Mouse (Mus musculus): ENCODE results near the gene Disp2. TPM values are rescaled to one million over a fixed set of nuclear protein-coding genes. Genes with fewer than 3 reads are reported as not detected.

Gene Disp2
- total and polyA plus RNA-seq, 3 experiments, result 0.15 to 0.43 TPM; not detected in 1

DNA sequence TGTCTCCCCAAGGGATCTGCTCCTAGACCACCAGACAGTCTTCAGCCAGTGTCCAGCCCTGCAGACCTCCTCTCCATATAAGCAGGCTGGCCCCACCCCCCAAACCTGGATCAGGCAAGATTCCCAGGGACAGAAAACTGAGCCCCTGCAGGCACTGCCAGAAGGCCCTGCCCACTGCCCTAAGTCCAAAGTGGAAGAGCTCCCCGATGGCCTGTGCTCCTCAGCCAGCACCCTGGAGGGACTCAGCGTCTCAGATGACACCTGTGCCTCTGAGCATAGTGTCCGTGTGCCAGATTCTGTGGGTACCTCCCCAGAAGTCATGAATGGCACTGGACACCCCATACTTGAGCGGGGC is 12.7 kb downstream of the Disp2 start:
- Histone ChIP-seq H3K9ac (ENCODE audit: control insufficient read depth, low read depth, low read length, poor library complexity, severe bottlenecking) (no peak overlapping the region), H3K36me3 (ENCODE audit: control insufficient read depth in 1 of 2, insufficient read depth in 2 of 2, low read length in 2 of 2) (peaks cover 0 to 2% of the 10 kb centered on the region in 2 experiments; a peak in 1 of 4 replicates), H3K9me3 (replicated peaks; ENCODE audit: insufficient read depth, low read length) (no peaks in the 10 kb centered on the region), H3K4me1 (ENCODE audit: control insufficient read depth in 1 of 2, insufficient read depth in 2 of 2, low read length in 2 of 2) (peaks cover 0 to 17% of the 10 kb centered on the region in 2 experiments; a peak in 2 of 4 replicates), H3K79me2 (ENCODE audit: control insufficient read depth, insufficient read depth, low read length, poor library complexity) (no peaks in the 10 kb centered on the region), H3K27ac (ENCODE audit: control insufficient read depth, low read depth, low read length) (no peak overlapping the region), H3K27me3 (ENCODE audit: control insufficient read depth in 1 of 2, insufficient read depth in 2 of 2, low read length in 2 of 2) (no peaks in the 10 kb centered on the region), H3K4me3 (ENCODE audit: control insufficient read depth in 1 of 2, insufficient read depth in 1 of 2, low read depth in 2 of 2, low read length in 2 of 2) (no peak overlapping the region)
- no peak for DNase-seq (ENCODE audit: low read depth, low spot score)
- TF ChIP-seq USF1 (IDR thresholded peaks at IDR 0.05; ENCODE audit: low read depth, low read length) (no peak), CTCF (IDR thresholded peaks at IDR 0.05 in 2 of 3, conservative IDR thresholded peaks at IDR 0.05 in 1 of 3; ENCODE audit: control insufficient read depth in 1 of 3, insufficient read depth in 1 of 3, low read depth in 2 of 3, low read length in 3 of 3, poor library complexity in 1 of 3, severe bottlenecking in 1 of 3) (no peak), MAFK (IDR thresholded peaks at IDR 0.05; ENCODE audit: borderline replicate concordance, low read depth, low read length) (no peak), TCF12 (IDR thresholded peaks at IDR 0.05; ENCODE audit: low read depth, low read length) (no peak), MAZ (IDR thresholded peaks at IDR 0.05; ENCODE audit: low read depth, low read length) (no peak), ETS1 (IDR thresholded peaks at IDR 0.05; ENCODE audit: low read depth, low read length) (no peak), MAX (IDR thresholded peaks at IDR 0.05; ENCODE audit: low read length) (no peak), SMC3 (IDR thresholded peaks at IDR 0.05; ENCODE audit: low read depth, low read length) (no peak), RAD21 (IDR thresholded peaks at IDR 0.05; ENCODE audit: low read depth, low read length) (no peak), GABPA (IDR thresholded peaks at IDR 0.05; ENCODE audit: low read depth, low read length) (no peak), MYC (IDR thresholded peaks at IDR 0.05; ENCODE audit: low read depth, low read length) (no peak), E2F4 (IDR thresholded peaks at IDR 0.05; ENCODE audit: borderline replicate concordance, low read depth, low read length) (no peak), ZNF384 (IDR thresholded peaks at IDR 0.05; ENCODE audit: low read depth, low read length) (no peak), CHD2 (IDR thresholded peaks at IDR 0.05; ENCODE audit: low read length) (no peak), MXI1 (IDR thresholded peaks at IDR 0.05; ENCODE audit: low read depth, low read length) (no peak), TBP (IDR thresholded peaks at IDR 0.05; ENCODE audit: low read depth, low read length) (no peak)

DNA sequence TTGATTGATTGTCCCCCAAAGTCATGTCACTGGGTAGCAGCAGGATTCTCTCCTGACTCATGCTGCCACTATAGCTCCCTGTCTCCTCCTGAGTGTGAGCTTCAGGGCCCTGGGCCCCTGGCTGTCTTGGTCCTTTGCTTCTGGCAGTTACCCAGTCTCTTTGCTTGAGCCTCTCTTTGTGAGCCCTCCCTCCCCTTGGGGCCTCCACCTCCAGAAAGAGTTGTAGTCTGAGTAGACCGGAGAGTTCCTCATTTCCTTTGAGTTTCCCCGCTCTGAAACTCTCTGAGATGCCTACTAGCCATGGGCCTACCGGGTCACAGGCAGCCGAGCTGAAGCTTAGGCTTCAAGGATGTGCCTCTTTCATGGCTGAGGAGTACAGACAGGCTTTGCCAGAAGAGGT is 14.1 kb downstream of the Disp2 start:
- no peak overlapping the region for H3K9ac ChIP-seq (ENCODE audit: control insufficient read depth, low read depth, low read length, poor library complexity, severe bottlenecking)
- peaks cover 0 to 15% of the 10 kb centered on the region in 2 experiments; a peak in 2 of 4 replicates for H3K4me1 ChIP-seq (ENCODE audit: control insufficient read depth in 1 of 2, insufficient read depth in 2 of 2, low read length in 2 of 2)
- peaks cover 0 to 2% of the 10 kb centered on the region in 2 experiments; a peak in 1 of 4 replicates for H3K36me3 ChIP-seq (ENCODE audit: control insufficient read depth in 1 of 2, insufficient read depth in 2 of 2, low read length in 2 of 2)
- H3K9me3 ChIP-seq (replicated peaks; ENCODE audit: insufficient read depth, low read length), result no peaks in the 10 kb centered on the region
- no peaks in the 10 kb centered on the region for H3K79me2 ChIP-seq (ENCODE audit: control insufficient read depth, insufficient read depth, low read length, poor library complexity)
- no peaks in the 10 kb centered on the region for H3K27me3 ChIP-seq (ENCODE audit: control insufficient read depth in 1 of 2, insufficient read depth in 2 of 2, low read length in 2 of 2)
- TF ChIP-seq POLR2AphosphoS5 (IDR thresholded peaks at IDR 0.05; ENCODE audit: borderline replicate concordance, low read depth, low read length) (no peak), TBP (IDR thresholded peaks at IDR 0.05; ENCODE audit: low read depth, low read length) (no peak), MYB (IDR thresholded peaks at IDR 0.05; ENCODE audit: low read depth, low read length) (no peak), E2F4 (IDR thresholded peaks at IDR 0.05; ENCODE audit: borderline replicate concordance, low read depth, low read length) (no peak), POLR2AphosphoS2 (IDR thresholded peaks at IDR 0.05; ENCODE audit: low read length) (no peak), RAD21 (IDR thresholded peaks at IDR 0.05; ENCODE audit: low read depth, low read length) (no peak), MYC (IDR thresholded peaks at IDR 0.05; ENCODE audit: low read depth, low read length) (no peak), ZNF384 (IDR thresholded peaks at IDR 0.05; ENCODE audit: low read depth, low read length) (no peak), NELFE (IDR thresholded peaks at IDR 0.05; ENCODE audit: low read depth, low read length) (no peak)
- peak; percentile 51 for DNase-seq (ENCODE audit: low read depth, low spot score)
- no peak overlapping the region for H3K27ac ChIP-seq (ENCODE audit: control insufficient read depth, low read depth, low read length)
- H3K4me3 ChIP-seq (ENCODE audit: control insufficient read depth in 1 of 2, insufficient read depth in 1 of 2, low read depth in 2 of 2, low read length in 2 of 2), result no peak overlapping the region

All from MEL (cell line).